Mouse (Mus musculus) embryonic facial prominence, embryonic 12.5 days (tissue): ENCODE results near the gene Rpl3l. TPM values are rescaled to one million over a fixed set of nuclear protein-coding genes. Genes with fewer than 3 reads are reported as not detected.

ENCODE experiments used
- ATAC-seq: fragments of 200-750 bp; cut with Nextera tagmentation; 2 replicates; pipeline ENCODE4 v1.8.0; 2017; ENCODE audit not compliant: insufficient number of reproducible peaks, insufficient read depth, low FRiP score, low TSS enrichment
- H3K27ac ChIP-seq: fragments of 300-500 bp; sonication (generic); 2 replicates; pipeline ENCODE4 v1.5.1; 2016; ENCODE audit warnings: mild to moderate bottlenecking
- H3K27me3 ChIP-seq: fragments of 300-500 bp; sonication (generic); 2 replicates; pipeline ENCODE4 v1.6.1; 2016; ENCODE audit warnings: mild to moderate bottlenecking, moderate library complexity
- H3K36me3 ChIP-seq: fragments of 300-500 bp; sonication (generic); 2 replicates; pipeline ENCODE4 v1.6.1; 2016; ENCODE audit warnings: mild to moderate bottlenecking
- H3K4me1 ChIP-seq: fragments of 300-500 bp; sonication (generic); 2 replicates; pipeline ENCODE4 v1.6.1; 2016
- H3K4me2 ChIP-seq: fragments of 300-500 bp; sonication (generic); replicated peaks from 2 replicates; pipeline ENCODE4 v1.6.1; 2016; ENCODE audit warnings: mild to moderate bottlenecking, moderate library complexity
- H3K4me3 ChIP-seq: fragments of 300-500 bp; sonication (generic); 2 replicates; pipeline ENCODE4 v1.5.1; 2016; ENCODE audit warnings: mild to moderate bottlenecking
- H3K9ac ChIP-seq: fragments of 300-500 bp; sonication (generic); 2 replicates; pipeline ENCODE4 v1.6.1; 2016; ENCODE audit warnings: mild to moderate bottlenecking, moderate library complexity
- H3K9me3 ChIP-seq: fragments of 300-500 bp; sonication (generic); 2 replicates; pipeline ENCODE4 v1.6.1; 2016; ENCODE audit warnings: mild to moderate bottlenecking, moderate library complexity
- WGBS: fragments of 180-500 bp; shearing (Covaris S2); methylation state at CpG from one replicate; pipeline ENCODE4 v1.1.7; 2016; 5-methylcytosine and 5-hydroxymethylcytosine counted together
- polyA plus RNA-seq: library from polyadenylated mRNA; unstranded; fragments of >200 nt; fragmentation: Nextera tagmentation; extraction: Ambion mirVana; gene quantifications from 2 replicates; pipeline ENCODE4 v1.2.1, GENCODE M21; 2016

Gene Rpl3l
- polyA plus RNA-seq, 1 experiment from 2014 or later, result not detected

- H3K4me1 ChIP-seq, result peaks cover 6% of the 10 kb centered on the region
- no peak overlapping the region for H3K27ac ChIP-seq
- WGBS, result 89% methylated on average over 21 of the region's 21 CpGs
- H3K27me3 ChIP-seq, result no peaks in the 10 kb centered on the region
- no peak overlapping the region for H3K9ac ChIP-seq
- no peaks in the 10 kb centered on the region for H3K9me3 ChIP-seq
- no peaks in the 10 kb centered on the region for H3K36me3 ChIP-seq
- H3K4me2 ChIP-seq, result no peak overlapping the region
- ATAC-seq, result no peak
- no peak overlapping the region for H3K4me3 ChIP-seq
These were observed 5.9 kb downstream of the Rpl3l start for GRCm38 (mm10) chr17:24733434-24734050.

- H3K4me1 ChIP-seq, result peaks cover 6% of the 10 kb centered on the region
- 91% methylated on average over 1 of the region's 1 CpGs for WGBS
- H3K36me3 ChIP-seq, result no peaks in the 10 kb centered on the region
- H3K9ac ChIP-seq, result no peak overlapping the region
- no peak overlapping the region for H3K27ac ChIP-seq
- ATAC-seq, result no peak
- no peak overlapping the region for H3K4me3 ChIP-seq
- H3K9me3 ChIP-seq, result no peaks in the 10 kb centered on the region
- H3K27me3 ChIP-seq, result no peaks in the 10 kb centered on the region
- H3K4me2 ChIP-seq, result no peak overlapping the region
These were observed 6.9 kb downstream of the Rpl3l start for GRCm38 (mm10) chr17:24734513-24734912.

GRCm38 (mm10) chr17:24735446-24735845 lies 7.8 kb downstream of the Rpl3l start:
- Histone ChIP-seq H3K4me2 (no peak overlapping the region), H3K4me3 (no peak overlapping the region), H3K27ac (0 out of 2 replicates have a peak overlapping the region, but pooled peaks have one; percentile 65), H3K9me3 (no peaks in the 10 kb centered on the region), H3K36me3 (0 out of 2 replicates have a peak, but pooled peaks cover 4% of the 10 kb centered on the region), H3K4me1 (peaks cover 6% of the 10 kb centered on the region), H3K9ac (no peak overlapping the region), H3K27me3 (no peaks in the 10 kb centered on the region)
- no peak for ATAC-seq
- 85% methylated on average over 7 of the region's 7 CpGs for WGBS

GRCm38 (mm10) chr17:24736330-24737051 lies 8.9 kb downstream of the Rpl3l start, which contains the start of gene Msrb1:
Gene Msrb1, plus strand, starts transcription at chr17:24736642.
- ATAC-seq, result peak; percentile 92
- peak within 1 kb of the TSS; percentile 65; the same call in 1 of the 2 replicates for H3K27ac ChIP-seq
- under 1% methylated on average over 29 of the region's 29 CpGs for WGBS
- H3K9ac ChIP-seq, result peak within 1 kb of the TSS; percentile 67
- peak within 1 kb of the TSS; percentile 65 for H3K4me3 ChIP-seq
- peak within 1 kb of the TSS; percentile 70 for H3K4me2 ChIP-seq
- H3K9me3 ChIP-seq, result no peaks in the 10 kb centered on the region
- peaks cover 6% of the 10 kb centered on the region for H3K4me1 ChIP-seq
- 0 out of 2 replicates have a peak, but pooled peaks cover 10% of the 10 kb centered on the region for H3K36me3 ChIP-seq
- H3K27me3 ChIP-seq, result no peaks in the 10 kb centered on the region

- H3K27ac ChIP-seq, result no peak overlapping the region
- ATAC-seq, result no peak
- peak overlapping the region; percentile 70 for H3K4me2 ChIP-seq
- H3K9me3 ChIP-seq, result no peaks in the 10 kb centered on the region
- H3K27me3 ChIP-seq, result no peaks in the 10 kb centered on the region
- H3K4me3 ChIP-seq, result peak overlapping the region; percentile 65
- H3K36me3 ChIP-seq, result 0 out of 2 replicates have a peak, but pooled peaks cover 10% of the 10 kb centered on the region
- peak overlapping the region; percentile 67 for H3K9ac ChIP-seq
- H3K4me1 ChIP-seq, result peaks cover 6% of the 10 kb centered on the region
- WGBS, result 30% methylated on average over 8 of the region's 8 CpGs
These were observed 9.7 kb downstream of the Rpl3l start for GRCm38 (mm10) chr17:24737135-24737810.

GRCm38 (mm10) chr17:24738238-24738637 lies 10.6 kb downstream of the Rpl3l start:
- Histone ChIP-seq H3K4me3 (no peak overlapping the region), H3K9ac (no peak overlapping the region), H3K27me3 (no peaks in the 10 kb centered on the region), H3K4me2 (no peak overlapping the region), H3K9me3 (no peaks in the 10 kb centered on the region), H3K4me1 (peaks cover 6% of the 10 kb centered on the region), H3K27ac (no peak overlapping the region), H3K36me3 (0 out of 2 replicates have a peak, but pooled peaks cover 14% of the 10 kb centered on the region)
- 83% methylated on average over 4 of the region's 4 CpGs for WGBS
- ATAC-seq, result no peak

GRCm38 (mm10) chr17:24739926-24740325 lies 12.3 kb downstream of the Rpl3l start:
- Histone ChIP-seq H3K36me3 (0 out of 2 replicates have a peak, but pooled peaks cover 14% of the 10 kb centered on the region), H3K27me3 (no peaks in the 10 kb centered on the region)
- 79% methylated on average over 8 of the region's 8 CpGs for WGBS

GRCm38 (mm10) chr17:24742307-24742706 lies 14.7 kb downstream of the Rpl3l start:
- Histone ChIP-seq H3K27ac (no peak overlapping the region), H3K36me3 (0 out of 2 replicates have a peak, but pooled peaks cover 14% of the 10 kb centered on the region), H3K4me1 (peaks cover 9% of the 10 kb centered on the region; the same call in 1 of the 2 replicates), H3K4me2 (no peak overlapping the region), H3K4me3 (no peak overlapping the region), H3K9ac (no peak overlapping the region), H3K27me3 (no peaks in the 10 kb centered on the region), H3K9me3 (no peaks in the 10 kb centered on the region)
- no peak for ATAC-seq
- WGBS, result 81% methylated on average over 8 of the region's 8 CpGs

More at GRCm38 (mm10) chr17:24739926-24740325, 12.3 kb downstream of the Rpl3l start:
- H3K4me1 ChIP-seq, result peaks cover 6% of the 10 kb centered on the region
- H3K4me2 ChIP-seq, result no peak overlapping the region
- H3K9ac ChIP-seq, result no peak overlapping the region
- H3K27ac ChIP-seq, result no peak overlapping the region
- no peak for ATAC-seq
- H3K9me3 ChIP-seq, result no peaks in the 10 kb centered on the region
- no peak overlapping the region for H3K4me3 ChIP-seq

- no peak for ATAC-seq
- H3K27me3 ChIP-seq, result no peaks in the 10 kb centered on the region
- no peak overlapping the region for H3K27ac ChIP-seq
- H3K4me1 ChIP-seq, result 0 out of 2 replicates have a peak, but pooled peaks cover 10% of the 10 kb centered on the region
- H3K9ac ChIP-seq, result no peak overlapping the region
- 0 out of 2 replicates have a peak, but pooled peaks cover 14% of the 10 kb centered on the region for H3K36me3 ChIP-seq
- H3K4me3 ChIP-seq, result no peak overlapping the region
- 77% methylated on average over 5 of the region's 5 CpGs for WGBS
- H3K9me3 ChIP-seq, result no peaks in the 10 kb centered on the region
- no peak overlapping the region for H3K4me2 ChIP-seq
These were observed 16.3 kb downstream of the Rpl3l start for GRCm38 (mm10) chr17:24743896-24744295.

GRCm38 (mm10) chr17:24744381-24744780 lies 16.8 kb downstream of the Rpl3l start:
- Histone ChIP-seq H3K9me3 (no peaks in the 10 kb centered on the region), H3K4me3 (no peak overlapping the region), H3K4me2 (no peak overlapping the region), H3K27me3 (no peaks in the 10 kb centered on the region), H3K36me3 (0 out of 2 replicates have a peak, but pooled peaks cover 14% of the 10 kb centered on the region), H3K27ac (no peak overlapping the region), H3K9ac (no peak overlapping the region), H3K4me1 (0 out of 2 replicates have a peak, but pooled peaks cover 10% of the 10 kb centered on the region)
- no peak for ATAC-seq
- 65% methylated on average over 3 of the region's 3 CpGs for WGBS
